Mouse (Mus musculus) intestine, postnatal 0 days (tissue): ENCODE data around the gene Polr3gl. TPM values are rescaled to one million over a fixed set of nuclear protein-coding genes. Genes with fewer than 3 reads are reported as not detected.

ENCODE experiments used
- ATAC-seq: fragments of 200-750 bp; cut with Nextera tagmentation; 2 replicates; pipeline ENCODE4 v1.8.0; 2017; ENCODE audit warnings: mild to moderate bottlenecking, moderate TSS enrichment, moderate library complexity
- H3K27ac ChIP-seq: fragments of 300-500 bp; sonication (generic); 2 replicates; pipeline ENCODE4 v1.5.1; 2014; ENCODE audit warnings: mild to moderate bottlenecking, low read depth, low read length, moderate library complexity
- H3K27me3 ChIP-seq: fragments of 300-500 bp; sonication (generic); replicated peaks from 2 replicates; pipeline ENCODE4 v1.6.1; 2014; ENCODE audit warnings: low read length, mixed read lengths; ENCODE audit not compliant: control insufficient read depth, insufficient read depth
- H3K36me3 ChIP-seq: fragments of 300-500 bp; sonication (generic); 2 replicates; pipeline ENCODE4 v1.6.1; 2014; ENCODE audit warnings: mild to moderate bottlenecking, moderate library complexity; ENCODE audit not compliant: control insufficient read depth, insufficient read depth
- H3K4me1 ChIP-seq: fragments of 300-500 bp; sonication (generic); replicated peaks from 2 replicates; pipeline ENCODE4 v1.6.1; 2014; ENCODE audit warnings: antibody characterized with exemption, low read length, mixed read lengths; ENCODE audit not compliant: control insufficient read depth, insufficient read depth
- H3K4me2 ChIP-seq: fragments of 300-500 bp; sonication (generic); replicated peaks from 2 replicates; pipeline ENCODE4 v1.6.1; 2014; ENCODE audit warnings: low read depth, mild to moderate bottlenecking, moderate library complexity
- H3K4me3 ChIP-seq: fragments of 300-500 bp; sonication (generic); 2 replicates; pipeline ENCODE4 v1.5.1; 2014; ENCODE audit warnings: low read depth, low read length
- H3K9ac ChIP-seq: fragments of 300-500 bp; sonication (generic); 2 replicates; pipeline ENCODE4 v1.6.1; 2014; ENCODE audit warnings: mild to moderate bottlenecking, low read depth, low read length
- H3K9me3 ChIP-seq: fragments of 300-500 bp; sonication (generic); 2 replicates; pipeline ENCODE4 v1.6.1; 2016; ENCODE audit warnings: mixed run types; ENCODE audit not compliant: control insufficient read depth
- CTCF ChIP-seq: sonication (generic); IDR thresholded peaks from 2 replicates; pipeline ENCODE4 v1.5.1; 2016; ENCODE audit warnings: low read depth, mild to moderate bottlenecking, control low read depth, antibody characterized with exemption, moderate library complexity
- WGBS: fragments of 180-500 bp; shearing (Covaris S2); extraction: QIAGEN DNeasy Blood & Tissue Kit; methylation state at CpG from one replicate; pipeline ENCODE4 v1.1.7; 2014; 5-methylcytosine and 5-hydroxymethylcytosine counted together
- polyA plus RNA-seq: library from polyadenylated mRNA; unstranded; fragments of >200 nt; fragmentation: Nextera tagmentation; extraction: Ambion mirVana; gene quantifications from 2 replicates; pipeline ENCODE4 v1.2.1, GENCODE M21; 2015

Gene Polr3gl
- polyA plus RNA-seq, 1 experiment from 2014 or later: 18.7 TPM

- no peaks in the 10 kb centered on the region for H3K27me3 ChIP-seq
- peak overlapping the region; percentile 83 for H3K4me2 ChIP-seq
- TF ChIP-seq CTCF: no peak
- H3K9ac ChIP-seq: peak overlapping the region; percentile 90
- H3K27ac ChIP-seq: peak overlapping the region; percentile 98
- no peak for ATAC-seq
- H3K4me3 ChIP-seq: peak overlapping the region; percentile 65
- H3K4me1 ChIP-seq: no peaks in the 10 kb centered on the region
- H3K36me3 ChIP-seq: peaks cover 25% of the 10 kb centered on the region
- H3K9me3 ChIP-seq: no peaks in the 10 kb centered on the region
- WGBS: 5% methylated on average over 22 of the region's 22 CpGs
Observed at GRCm38 (mm10) chr3:96556651-96557635, 37.0 kb downstream of the Polr3gl start.

DNA sequence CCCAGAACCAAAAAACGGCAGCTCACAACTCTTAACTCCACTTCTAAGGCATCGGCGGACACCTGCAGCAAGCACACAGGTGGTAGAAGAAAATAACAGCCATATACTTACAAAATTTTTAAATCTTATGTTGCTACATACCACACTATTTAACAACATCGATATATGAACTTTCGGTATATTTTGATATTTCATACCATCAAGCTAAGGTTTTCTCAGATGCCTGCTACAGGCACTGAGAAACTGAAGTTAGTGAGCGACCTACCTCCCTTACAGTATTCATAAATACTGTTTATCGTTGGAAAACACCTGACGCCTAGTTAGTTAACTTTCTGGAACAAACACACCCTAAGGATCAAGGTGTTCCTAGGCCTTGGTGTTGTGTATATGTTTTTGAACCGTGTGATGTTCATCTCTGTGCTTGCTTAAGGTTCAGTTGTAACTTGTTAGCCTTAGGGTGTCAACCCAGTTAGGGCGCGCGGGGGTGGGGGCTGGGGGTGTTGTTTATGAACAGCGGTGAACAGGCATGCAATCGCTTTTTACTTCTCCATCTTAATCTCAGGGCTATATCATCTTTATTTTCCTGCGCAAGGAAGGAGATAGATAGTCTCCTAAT is 37.9 kb downstream of the Polr3gl start:
- peaks cover 21% of the 10 kb centered on the region for H3K36me3 ChIP-seq
- H3K9ac ChIP-seq: peak overlapping the region; percentile 90; the same call in 1 of the 2 replicates
- no peak for ATAC-seq
- peak overlapping the region; percentile 83 for H3K4me2 ChIP-seq
- H3K4me3 ChIP-seq: peak overlapping the region; percentile 65
- no peaks in the 10 kb centered on the region for H3K27me3 ChIP-seq
- H3K4me1 ChIP-seq: 0 out of 2 replicates have a peak, but pooled peaks cover 3% of the 10 kb centered on the region
- no peaks in the 10 kb centered on the region for H3K9me3 ChIP-seq
- TF ChIP-seq CTCF: no peak
- 69% methylated on average over 15 of the region's 15 CpGs for WGBS
- H3K27ac ChIP-seq: peak overlapping the region; percentile 98

GRCm38 (mm10) chr3:96555041-96555596 is 38.9 kb downstream of the Polr3gl start:
- no peak for TF ChIP-seq CTCF
- Histone ChIP-seq H3K27me3 (no peaks in the 10 kb centered on the region), H3K9me3 (no peaks in the 10 kb centered on the region), H3K4me3 (no peak overlapping the region), H3K9ac (no peak overlapping the region), H3K36me3 (peaks cover 12% of the 10 kb centered on the region), H3K27ac (peak overlapping the region; percentile 98), H3K4me1 (0 out of 2 replicates have a peak, but pooled peaks cover 3% of the 10 kb centered on the region), H3K4me2 (peak overlapping the region; percentile 37)
- ATAC-seq: no peak
- 35% methylated on average over 12 of the region's 12 CpGs for WGBS

DNA sequence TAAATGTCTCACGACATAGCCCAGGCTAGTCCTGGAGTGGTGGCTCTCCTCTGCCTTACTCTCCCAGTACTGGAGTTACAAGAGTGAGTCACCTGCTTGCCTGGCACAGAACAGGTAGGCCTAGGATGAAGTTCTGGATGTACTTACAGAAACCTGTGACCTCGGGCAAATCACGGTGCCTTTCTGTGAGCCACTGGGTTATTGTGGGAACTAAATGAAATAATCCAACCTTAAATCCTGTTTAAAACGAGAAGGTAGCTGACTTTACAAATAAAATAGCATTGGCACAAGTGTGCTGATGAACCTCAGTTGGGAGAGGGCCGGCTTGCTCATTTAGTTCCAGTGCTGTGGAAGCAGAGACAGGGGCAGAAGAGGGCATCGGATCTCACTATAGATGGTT is 39.7 kb downstream of the Polr3gl start:
- Histone ChIP-seq H3K4me2 (no peak overlapping the region), H3K9me3 (no peaks in the 10 kb centered on the region), H3K4me3 (no peak overlapping the region), H3K4me1 (0 out of 2 replicates have a peak, but pooled peaks cover 3% of the 10 kb centered on the region), H3K36me3 (peaks cover 3% of the 10 kb centered on the region; the same call in 1 of the 2 replicates), H3K9ac (no peak overlapping the region), H3K27ac (no peak overlapping the region; the same call in 1 of the 2 replicates), H3K27me3 (no peaks in the 10 kb centered on the region)
- no peak for TF ChIP-seq CTCF
- 81% methylated on average over 6 of the region's 6 CpGs for WGBS
- no peak for ATAC-seq

- 57% methylated on average over 6 of the region's 6 CpGs for WGBS
- Histone ChIP-seq H3K9me3 (no peaks in the 10 kb centered on the region), H3K4me3 (no peak overlapping the region), H3K27ac (no peak overlapping the region), H3K27me3 (no peaks in the 10 kb centered on the region), H3K9ac (no peak overlapping the region), H3K36me3 (no peaks in the 10 kb centered on the region), H3K4me2 (no peak overlapping the region), H3K4me1 (0 out of 2 replicates have a peak, but pooled peaks cover 3% of the 10 kb centered on the region)
- TF ChIP-seq CTCF: no peak
- ATAC-seq: no peak
Observed at GRCm38 (mm10) chr3:96553601-96554000, 40.4 kb downstream of the Polr3gl start.

DNA sequence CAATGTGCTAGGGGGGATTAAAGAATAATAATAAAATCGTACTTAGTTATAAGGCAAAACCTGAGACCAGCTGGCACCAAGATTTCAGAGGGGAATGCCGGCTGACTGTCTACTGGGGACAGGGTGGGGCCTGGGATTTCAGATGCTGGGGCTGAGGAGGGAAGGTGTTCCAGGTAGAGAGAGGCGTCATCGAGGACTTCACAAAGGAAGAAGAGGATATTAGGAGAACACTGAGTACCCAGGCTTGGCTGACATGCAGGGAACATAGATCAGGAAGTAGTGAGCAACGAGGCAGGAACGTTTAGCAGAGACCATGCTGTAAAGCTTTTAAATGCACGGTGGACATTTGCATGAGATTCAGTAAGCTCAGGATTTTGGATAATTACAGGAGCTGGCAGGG is 42.1 kb downstream of the Polr3gl start:
- no peak for TF ChIP-seq CTCF
- no peaks in the 10 kb centered on the region for H3K27me3 ChIP-seq
- no peaks in the 10 kb centered on the region for H3K36me3 ChIP-seq
- H3K4me1 ChIP-seq: 0 out of 2 replicates have a peak, but pooled peaks cover 3% of the 10 kb centered on the region
- WGBS: 58% methylated on average over 7 of the region's 7 CpGs
- no peaks in the 10 kb centered on the region for H3K9me3 ChIP-seq
- ATAC-seq: no peak
- peak overlapping the region; percentile 3; the same call in 1 of the 2 replicates for H3K27ac ChIP-seq
- H3K4me2 ChIP-seq: no peak overlapping the region; the same call in 1 of the 2 replicates
- 0 out of 2 replicates have a peak overlapping the region, but pooled peaks have one; percentile 17 for H3K9ac ChIP-seq
- H3K4me3 ChIP-seq: no peak overlapping the region
